Mouse (Mus musculus) right cerebral cortex, postnatal 25 days (tissue): Measurements from ENCODE around the gene Ntn3.

Experiments used
- DNase-seq: peaks from one replicate; pipeline ENCODE4 v3.0.0; 2022

Gene Ntn3

GRCm38 (mm10) chr17:24171738-24172137 is 37.6 kb downstream of the Ntn3 start:
- no peak for DNase-seq

GRCm38 (mm10) chr17:24170729-24171128 is 38.6 kb downstream of the Ntn3 start:
- no peak for DNase-seq

- no peak for DNase-seq
These were observed 39.2 kb downstream of the Ntn3 start for GRCm38 (mm10) chr17:24170125-24170524.

GRCm38 (mm10) chr17:24169317-24170065 is 39.8 kb downstream of the Ntn3 start, which contains the start of gene Atp6v0c:
Gene Atp6v0c, minus strand, starts transcription at chr17:24169702.
- peak; percentile 94 for DNase-seq

GRCm38 (mm10) chr17:24168590-24169277 is 40.6 kb downstream of the Ntn3 start:
- DNase-seq, result peak; percentile 72

GRCm38 (mm10) chr17:24167891-24168505 is 41.3 kb downstream of the Ntn3 start:
- no peak for DNase-seq

- DNase-seq, result no peak
These were observed 42.2 kb downstream of the Ntn3 start for GRCm38 (mm10) chr17:24167120-24167519.

- DNase-seq, result no peak
These were observed 44.6 kb downstream of the Ntn3 start for GRCm38 (mm10) chr17:24164566-24165259.

- DNase-seq, result peak; percentile 95
These were observed 46.0 kb downstream of the Ntn3 start, which contains the start of gene Amdhd2 for GRCm38 (mm10) chr17:24163176-24163962. Gene Amdhd2, minus strand, starts transcription at chr17:24163766.

- DNase-seq, result no peak
These were observed 46.7 kb downstream of the Ntn3 start for GRCm38 (mm10) chr17:24162584-24163175.

GRCm38 (mm10) chr17:24161466-24161865 is 47.9 kb downstream of the Ntn3 start:
- no peak for DNase-seq

GRCm38 (mm10) chr17:24157526-24157925 is 51.8 kb downstream of the Ntn3 start:
- DNase-seq, result no peak

- no peak for DNase-seq
These were observed 52.2 kb downstream of the Ntn3 start for GRCm38 (mm10) chr17:24157121-24157520.

- DNase-seq, result no peak
These were observed 52.9 kb downstream of the Ntn3 start for GRCm38 (mm10) chr17:24156394-24156793.

- no peak for DNase-seq
These were observed 53.6 kb downstream of the Ntn3 start for GRCm38 (mm10) chr17:24155742-24156141.

- DNase-seq, result no peak
These were observed 54.9 kb downstream of the Ntn3 start for GRCm38 (mm10) chr17:24154463-24154862.
